Mouse (Mus musculus) spleen, adult 2 months (tissue): ENCODE data around the gene Emb.

Experiments
- CTCF ChIP-seq: fragments of 200-500 bp; IDR thresholded peaks from 2 replicates; pipeline ENCODE4 v1.5.1; 2011; ENCODE audit warnings: mild to moderate bottlenecking, inconsistent platforms; ENCODE audit not compliant: insufficient read depth, insufficient read length, insufficient replicate concordance; ENCODE audit errors: extremely low read depth
- POLR2A ChIP-seq: fragments of 200-500 bp; IDR thresholded peaks from 2 replicates; pipeline ENCODE4 v1.6.1; 2011; ENCODE audit warnings: low read depth, low read length, inconsistent platforms

GRCm38 (mm10) chr13:117287400-117287799 lies 79.1 kb downstream of the Emb start:
- peak; percentile 8; the same call in 1 of the 2 replicates for TF ChIP-seq CTCF
- no peak for TF ChIP-seq POLR2A
